Mouse (Mus musculus): ENCODE measurements at regions not wholly inside any gene's neighbourhood (a gene's known extent, or its start where the extent isn't known, plus 50 kb on each side); places are given as distances from the start of the nearest gene placed in this dataset.

DNA sequence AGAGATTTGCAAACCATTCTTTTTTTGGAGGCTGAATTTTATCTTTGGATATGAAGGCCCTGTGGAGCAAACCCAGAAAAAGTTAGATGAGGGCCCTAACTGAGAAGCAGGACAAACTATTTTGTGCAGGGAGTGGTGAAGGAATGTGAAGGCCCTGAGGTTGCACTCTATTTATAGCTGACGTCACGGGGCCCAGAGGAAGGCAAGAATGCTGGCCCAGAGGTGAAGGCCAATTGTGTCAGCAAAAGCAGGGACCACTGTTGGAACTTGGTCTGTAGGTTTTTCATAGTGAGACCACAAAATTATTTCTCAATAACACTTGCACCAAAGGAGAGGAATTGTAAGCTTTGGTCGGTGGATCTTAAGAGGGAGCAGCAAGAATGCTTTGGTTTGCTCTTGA is 60.6 kb upstream of the Kctd3 start:
- Histone ChIP-seq H3K36me3 (ENCODE audit: control insufficient read depth, insufficient read depth, low read length) (no peaks in the 10 kb centered on the region), H3K27ac (replicated peaks; ENCODE audit: insufficient read depth, low read depth, low read length) (no peak overlapping the region), H3K27me3 (ENCODE audit: control insufficient read depth, insufficient read depth, low read length) (no peaks in the 10 kb centered on the region), H3K79me2 (ENCODE audit: control insufficient read depth, insufficient read depth, low read length) (no peaks in the 10 kb centered on the region), H3K4me1 (ENCODE audit: control insufficient read depth, insufficient read depth, low read length) (no peaks in the 10 kb centered on the region), H3K9ac (ENCODE audit: low read depth, low read length) (no peak overlapping the region), H3K4me3 (ENCODE audit: insufficient read depth, low read depth, low read length) (no peak overlapping the region)
- 64% methylated on average over 3 of the region's 3 CpGs for WGBS
- no peak for DNase-seq (ENCODE audit: extremely low read depth, low read depth, low spot score)
- TF ChIP-seq POLR2A (IDR thresholded peaks at IDR 0.05; ENCODE audit: extremely low read depth, insufficient read depth, low read length) (no peak), CTCF (IDR thresholded peaks at IDR 0.05; ENCODE audit: low read depth, low read length) (no peak)

- Histone ChIP-seq H3K4me3 (ENCODE audit: insufficient read depth, low read depth, low read length) (no peak overlapping the region), H3K4me1 (ENCODE audit: control insufficient read depth, insufficient read depth, low read length) (no peaks in the 10 kb centered on the region), H3K27me3 (ENCODE audit: control insufficient read depth, insufficient read depth, low read length) (no peaks in the 10 kb centered on the region), H3K27ac (replicated peaks; ENCODE audit: insufficient read depth, low read depth, low read length) (no peak overlapping the region), H3K79me2 (ENCODE audit: control insufficient read depth, insufficient read depth, low read length) (no peaks in the 10 kb centered on the region), H3K9ac (ENCODE audit: low read depth, low read length) (no peak overlapping the region), H3K36me3 (ENCODE audit: control insufficient read depth, insufficient read depth, low read length) (no peaks in the 10 kb centered on the region)
- TF ChIP-seq POLR2A (IDR thresholded peaks at IDR 0.05; ENCODE audit: extremely low read depth, insufficient read depth, low read length) (no peak), CTCF (IDR thresholded peaks at IDR 0.05; ENCODE audit: low read depth, low read length) (no peak)
- WGBS = 85% methylated on average over 16 of the region's 16 CpGs
- no peak for DNase-seq (ENCODE audit: extremely low read depth, low read depth, low spot score)
Measured at GRCm38 (mm10) chr1:189067204-189067960, 59.7 kb upstream of the Kctd3 start.

DNA sequence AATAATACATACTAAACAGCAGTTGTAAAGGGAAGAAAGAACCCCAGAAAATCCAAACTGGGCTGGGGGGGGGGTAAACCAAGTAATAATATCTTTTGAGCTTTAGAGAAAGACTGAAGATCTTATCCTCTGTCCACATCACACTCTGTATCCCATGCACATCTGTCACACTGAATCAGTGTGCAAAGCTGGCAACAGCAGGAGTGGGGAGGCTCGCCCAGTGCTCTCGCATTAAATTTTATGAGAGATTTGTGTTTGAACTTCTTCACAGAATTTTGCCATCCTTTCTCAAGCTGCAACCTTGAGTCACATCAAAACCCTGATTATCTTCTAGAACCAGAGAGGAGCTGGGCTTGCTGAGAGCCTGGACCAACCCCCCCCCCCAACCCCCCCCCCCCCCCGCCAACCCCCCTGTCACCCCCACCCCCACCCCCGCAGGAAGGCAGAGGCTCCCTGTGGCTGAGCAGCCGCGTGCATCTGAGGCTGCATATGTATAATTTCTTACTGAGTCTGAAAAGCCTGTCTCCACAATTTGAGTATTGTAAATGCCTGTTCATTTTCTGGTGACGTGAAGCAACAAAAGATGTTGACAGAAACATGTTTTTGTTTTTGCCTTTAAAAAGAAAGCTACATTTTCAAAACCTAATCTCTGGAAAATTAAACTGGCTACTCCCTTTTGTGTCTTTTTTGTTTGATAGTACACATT is 59.0 kb upstream of the Kctd3 start:
- Histone ChIP-seq H3K79me2 (ENCODE audit: control insufficient read depth, insufficient read depth, low read length) (no peaks in the 10 kb centered on the region), H3K36me3 (ENCODE audit: control insufficient read depth, insufficient read depth, low read length) (no peaks in the 10 kb centered on the region), H3K27ac (replicated peaks; ENCODE audit: insufficient read depth, low read depth, low read length) (no peak overlapping the region), H3K9ac (ENCODE audit: low read depth, low read length) (no peak overlapping the region), H3K4me3 (ENCODE audit: insufficient read depth, low read depth, low read length) (no peak overlapping the region), H3K27me3 (ENCODE audit: control insufficient read depth, insufficient read depth, low read length) (no peaks in the 10 kb centered on the region), H3K4me1 (ENCODE audit: control insufficient read depth, insufficient read depth, low read length) (no peaks in the 10 kb centered on the region)
- DNase-seq (ENCODE audit: extremely low read depth, low read depth, low spot score) = no peak
- WGBS = 55% methylated on average over 6 of the region's 7 CpGs
- no peak for TF ChIP-seq POLR2A (IDR thresholded peaks at IDR 0.05; ENCODE audit: extremely low read depth, insufficient read depth, low read length)
- no peak for TF ChIP-seq CTCF (IDR thresholded peaks at IDR 0.05; ENCODE audit: low read depth, low read length)

GRCm38 (mm10) chr1:189065152-189065910 is 57.7 kb upstream of the Kctd3 start:
- 76% methylated on average over 5 of the region's 5 CpGs for WGBS
- DNase-seq (ENCODE audit: extremely low read depth, low read depth, low spot score) = no peak
- H3K36me3 ChIP-seq (ENCODE audit: control insufficient read depth, insufficient read depth, low read length) = no peaks in the 10 kb centered on the region
- H3K9ac ChIP-seq (ENCODE audit: low read depth, low read length) = no peak overlapping the region
- TF ChIP-seq CTCF (IDR thresholded peaks at IDR 0.05; ENCODE audit: low read depth, low read length) = no peak
- TF ChIP-seq POLR2A (IDR thresholded peaks at IDR 0.05; ENCODE audit: extremely low read depth, insufficient read depth, low read length) = no peak
- H3K27ac ChIP-seq (replicated peaks; ENCODE audit: insufficient read depth, low read depth, low read length) = no peak overlapping the region
- no peaks in the 10 kb centered on the region for H3K79me2 ChIP-seq (ENCODE audit: control insufficient read depth, insufficient read depth, low read length)
- H3K27me3 ChIP-seq (ENCODE audit: control insufficient read depth, insufficient read depth, low read length) = no peaks in the 10 kb centered on the region
- H3K4me1 ChIP-seq (ENCODE audit: control insufficient read depth, insufficient read depth, low read length) = no peaks in the 10 kb centered on the region
- H3K4me3 ChIP-seq (ENCODE audit: insufficient read depth, low read depth, low read length) = no peak overlapping the region

- H3K79me2 ChIP-seq (ENCODE audit: control insufficient read depth, insufficient read depth, low read length) = no peaks in the 10 kb centered on the region
- H3K4me1 ChIP-seq (ENCODE audit: control insufficient read depth, insufficient read depth, low read length) = no peaks in the 10 kb centered on the region
- no peaks in the 10 kb centered on the region for H3K36me3 ChIP-seq (ENCODE audit: control insufficient read depth, insufficient read depth, low read length)
- DNase-seq (ENCODE audit: extremely low read depth, low read depth, low spot score) = no peak
- WGBS = 92% methylated on average over 4 of the region's 4 CpGs
- H3K9ac ChIP-seq (ENCODE audit: low read depth, low read length) = no peak overlapping the region
- H3K27ac ChIP-seq (replicated peaks; ENCODE audit: insufficient read depth, low read depth, low read length) = no peak overlapping the region
- TF ChIP-seq POLR2A (IDR thresholded peaks at IDR 0.05; ENCODE audit: extremely low read depth, insufficient read depth, low read length) = no peak
- TF ChIP-seq CTCF (IDR thresholded peaks at IDR 0.05; ENCODE audit: low read depth, low read length) = no peak
- no peak overlapping the region for H3K4me3 ChIP-seq (ENCODE audit: insufficient read depth, low read depth, low read length)
- H3K27me3 ChIP-seq (ENCODE audit: control insufficient read depth, insufficient read depth, low read length) = no peaks in the 10 kb centered on the region
Measured at GRCm38 (mm10) chr1:189064629-189065028, 57.0 kb upstream of the Kctd3 start.
